Mouse (Mus musculus) midbrain, embryonic 10.5 days (tissue): ENCODE measurements around the gene Slc23a2. TPM values are rescaled to one million over a fixed set of nuclear protein-coding genes. Genes with fewer than 3 reads are reported as not detected.

Experiments used
- DNase-seq: peaks from one replicate; pipeline ENCODE4 v3.0.0-alpha.2; 2017; ENCODE audit warnings: low spot score
- H3K27ac ChIP-seq: fragments of 300-500 bp; sonication (generic); replicated peaks from 2 replicates; pipeline ENCODE4 v1.5.1; 2016; ENCODE audit warnings: mild to moderate bottlenecking
- H3K27me3 ChIP-seq: fragments of 300-500 bp; sonication (generic); 2 replicates; pipeline ENCODE4 v1.6.1; 2016; ENCODE audit warnings: low read depth, mild to moderate bottlenecking; ENCODE audit not compliant: poor library complexity, severe bottlenecking
- H3K36me3 ChIP-seq: fragments of 300-500 bp; sonication (generic); 2 replicates; pipeline ENCODE4 v1.6.1; 2016; ENCODE audit warnings: mild to moderate bottlenecking, moderate library complexity
- H3K4me1 ChIP-seq: fragments of 300-500 bp; sonication (generic); 2 replicates; pipeline ENCODE4 v1.6.1; 2016
- H3K4me3 ChIP-seq: fragments of 300-500 bp; sonication (generic); 2 replicates; pipeline ENCODE4 v1.5.1; 2016; ENCODE audit warnings: mild to moderate bottlenecking, moderate library complexity
- H3K9me3 ChIP-seq: fragments of 300-500 bp; sonication (generic); replicated peaks from 2 replicates; pipeline ENCODE4 v1.6.1; 2016; ENCODE audit warnings: mild to moderate bottlenecking
- WGBS: fragments of 180-500 bp; shearing (Covaris S2); methylation state at CpG from one replicate; pipeline ENCODE4 v1.1.7; 2016; 5-methylcytosine and 5-hydroxymethylcytosine counted together
- polyA plus RNA-seq: library from polyadenylated mRNA; unstranded; fragments of >200 nt; fragmentation: Nextera tagmentation; extraction: Ambion mirVana; gene quantifications from 2 replicates; pipeline ENCODE4 v1.2.1, GENCODE M21; 2016

The Slc23a2 gene
- polyA plus RNA-seq, 1 experiment from 2014 or later: 8.8 TPM

DNA sequence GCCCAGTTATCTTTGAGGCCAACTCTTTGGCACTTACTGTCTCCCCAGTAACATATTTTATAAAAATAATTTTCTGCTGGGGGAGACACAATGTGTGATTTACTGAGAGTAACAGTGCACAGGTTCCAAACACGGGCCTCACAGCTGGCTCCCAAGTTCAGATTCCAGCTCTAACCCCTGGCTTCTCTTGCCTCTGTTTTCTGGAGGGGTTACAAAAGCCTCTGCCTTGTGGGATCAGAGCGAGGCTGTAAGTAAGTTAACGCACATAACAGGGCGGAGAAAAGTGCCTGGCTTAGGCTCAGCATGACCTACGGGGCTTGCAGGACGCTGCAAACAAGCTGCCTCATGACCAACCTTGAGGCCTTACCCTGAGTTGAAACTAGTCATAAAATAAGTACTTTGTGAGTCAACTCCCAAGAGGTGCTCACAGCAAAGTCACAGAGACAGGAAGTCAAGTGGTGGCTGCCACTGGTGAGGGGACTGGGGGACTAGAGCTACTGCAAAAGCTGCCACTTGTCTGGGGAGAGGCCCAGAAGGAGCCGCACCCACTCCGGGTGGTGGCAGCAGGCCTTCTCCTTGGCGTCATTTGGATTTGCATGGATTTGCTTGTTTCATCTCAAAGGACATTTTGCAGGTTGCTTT, 140.3 kb downstream of the Slc23a2 start:
- H3K27ac ChIP-seq: no peak overlapping the region
- H3K9me3 ChIP-seq: no peaks in the 10 kb centered on the region
- H3K36me3 ChIP-seq: peaks cover 98% of the 10 kb centered on the region
- H3K4me3 ChIP-seq: no peak overlapping the region
- peaks cover 5% of the 10 kb centered on the region; the same call in 1 of the 2 replicates for H3K4me1 ChIP-seq
- no peak for DNase-seq
- 85% methylated on average over 9 of the region's 9 CpGs for WGBS
- no peaks in the 10 kb centered on the region for H3K27me3 ChIP-seq

DNA sequence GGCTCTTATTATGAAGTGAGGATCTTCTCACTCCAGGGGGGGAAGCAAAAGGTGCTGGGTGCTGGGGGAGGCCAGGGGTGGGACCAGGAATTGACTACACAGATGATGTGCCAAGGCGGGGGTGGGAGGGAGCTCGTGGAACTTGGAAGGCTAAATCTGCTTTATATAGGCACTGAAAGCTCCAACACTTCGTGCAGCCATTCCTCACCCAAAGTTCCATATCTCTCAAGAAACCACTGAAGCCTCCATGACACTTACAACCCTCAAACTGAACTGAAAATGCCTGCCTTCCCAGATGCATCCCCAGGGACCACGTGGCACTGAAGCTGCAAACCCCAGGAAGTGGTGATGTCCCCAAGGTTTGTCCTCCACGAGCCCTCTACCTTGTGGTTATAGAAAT, 141.0 kb downstream of the Slc23a2 start:
- no peak overlapping the region for H3K27ac ChIP-seq
- H3K27me3 ChIP-seq: no peaks in the 10 kb centered on the region
- no peak overlapping the region for H3K4me3 ChIP-seq
- no peaks in the 10 kb centered on the region for H3K9me3 ChIP-seq
- peaks cover 96% of the 10 kb centered on the region for H3K36me3 ChIP-seq
- H3K4me1 ChIP-seq: peaks cover 5% of the 10 kb centered on the region; the same call in 1 of the 2 replicates
- WGBS: 85% methylated on average over 5 of the region's 5 CpGs
- no peak for DNase-seq

Other genes starting within 250 kb of the Slc23a2 start
- 18.8 and 32.1 TPM in 2 replicates for gene Prnp, start 235.2 kb downstream of the Slc23a2 start, polyA plus RNA-seq
- not detected in 2 replicates for gene Prn, start 235.2 kb downstream of the Slc23a2 start, polyA plus RNA-seq
- 3.6 and 5.1 TPM in 2 replicates for gene Prnd, start 194.2 kb downstream of the Slc23a2 start, polyA plus RNA-seq
- 28.6 and 34.2 TPM in 2 replicates for gene Rassf2, start 114.8 kb downstream of the Slc23a2 start, polyA plus RNA-seq
- gene Tmem230, start 102.7 kb upstream of the Slc23a2 start, polyA plus RNA-seq: 40.3 and 47.6 TPM in 2 replicates
- 383 and 428 TPM in 2 replicates for gene Pcna, start 108.2 kb upstream of the Slc23a2 start, polyA plus RNA-seq
- gene Cds2, start 118.0 kb upstream of the Slc23a2 start, polyA plus RNA-seq: 21.4 and 22.7 TPM in 2 replicates
- 0.56 and 1.0 TPM in 2 replicates for gene Prokr2, start 240.3 kb upstream of the Slc23a2 start, polyA plus RNA-seq